Mouse (Mus musculus): ENCODE measurements around the gene Zmym4.

DNA sequence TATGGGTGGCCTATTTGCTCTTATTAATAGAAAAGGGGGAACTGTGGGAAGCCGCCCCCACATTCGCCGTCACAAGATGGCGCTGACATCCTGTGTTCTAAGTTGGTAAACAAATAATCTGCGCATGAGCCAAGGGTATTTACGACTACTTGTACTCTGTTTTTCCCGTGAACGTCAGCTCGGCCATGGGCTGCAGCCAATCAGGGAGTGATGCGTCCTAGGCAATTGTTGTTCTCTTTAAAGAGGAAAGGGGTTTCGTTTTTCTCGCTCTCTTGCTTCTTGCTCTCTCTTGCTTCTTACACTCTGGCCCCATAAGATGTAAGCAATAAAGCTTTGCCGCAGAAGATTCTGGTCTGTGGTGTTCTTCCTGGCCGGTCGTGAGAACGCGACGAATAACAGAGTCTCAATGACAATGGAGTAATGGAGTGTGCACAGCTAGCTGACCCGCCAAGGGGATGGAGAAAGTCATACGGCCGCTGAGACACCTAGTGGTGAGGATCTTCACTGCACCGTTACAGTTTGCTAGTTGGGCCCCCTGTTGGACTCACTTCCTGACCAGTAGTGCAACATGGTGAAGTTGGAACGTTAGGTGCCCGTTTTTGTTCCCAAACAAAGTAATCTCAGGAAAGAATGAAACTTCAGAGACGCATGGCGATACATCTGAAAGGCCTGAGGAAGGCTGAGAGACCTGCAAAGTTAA, 47.5 kb upstream of the Zmym4 start:
- TF ChIP-seq POLR2A (IDR thresholded peaks at IDR 0.05; ENCODE audit: extremely low read depth, insufficient read depth, low read length) (peak; percentile 52; the same call in 1 of the 2 replicates), CTCF (IDR thresholded peaks at IDR 0.05; ENCODE audit: extremely low read depth, insufficient read depth, low read length) (peak; percentile 91)

Measured in cortical plate, adult 2 months (tissue).